Mouse (Mus musculus) cerebellum, adult 8-10 months (tissue): Measurements from ENCODE around the gene Rnd1.

Experiments used
- DNase-seq: peaks from one replicate; pipeline ENCODE4 v3.0.0; 2022

Gene Rnd1

GRCm38 (mm10) chr15:98676940-98677728 is at the start of gene Rnd1:
TSS of gene Rnd1 (minus strand) at chr15:98677461.
- peak; percentile 91 for DNase-seq

- no peak for DNase-seq
Observed at GRCm38 (mm10) chr15:98726746-98727145, 49.5 kb upstream of the Rnd1 start.

GRCm38 (mm10) chr15:98726079-98726478 is 48.8 kb upstream of the Rnd1 start:
- no peak for DNase-seq

GRCm38 (mm10) chr15:98724441-98724840 is 47.2 kb upstream of the Rnd1 start:
- no peak for DNase-seq

- DNase-seq = no peak
Observed at GRCm38 (mm10) chr15:98722854-98723253, 45.6 kb upstream of the Rnd1 start.

GRCm38 (mm10) chr15:98722191-98722590 is 44.9 kb upstream of the Rnd1 start:
- no peak for DNase-seq

- DNase-seq = no peak
Observed at GRCm38 (mm10) chr15:98717301-98717700, 40.0 kb upstream of the Rnd1 start.

GRCm38 (mm10) chr15:98714230-98714652 is 37.0 kb upstream of the Rnd1 start:
- no peak for DNase-seq

- peak; percentile 58 for DNase-seq
Observed at GRCm38 (mm10) chr15:98710442-98710841, 33.2 kb upstream of the Rnd1 start.

GRCm38 (mm10) chr15:98707766-98708372 is 30.6 kb upstream of the Rnd1 start, which contains the start of gene Ccdc65:
TSS of gene Ccdc65 (plus strand) at chr15:98708207.
- peak; percentile 83 for DNase-seq

- no peak for DNase-seq
Observed at GRCm38 (mm10) chr15:98704312-98704711, 27.1 kb upstream of the Rnd1 start.

- DNase-seq = peak; percentile 90
Observed at GRCm38 (mm10) chr15:98699190-98700105, 22.2 kb upstream of the Rnd1 start.

GRCm38 (mm10) chr15:98696216-98696615 is 19.0 kb upstream of the Rnd1 start:
- no peak for DNase-seq

GRCm38 (mm10) chr15:98695726-98696125 is 18.5 kb upstream of the Rnd1 start:
- DNase-seq = no peak

GRCm38 (mm10) chr15:98692171-98692715 is 15.0 kb upstream of the Rnd1 start:
- DNase-seq = no peak

- DNase-seq = no peak
Observed at GRCm38 (mm10) chr15:98691486-98692147, 14.4 kb upstream of the Rnd1 start.

- no peak for DNase-seq
Observed at GRCm38 (mm10) chr15:98689682-98690081, 12.4 kb upstream of the Rnd1 start.

GRCm38 (mm10) chr15:98685926-98686325 is 8.7 kb upstream of the Rnd1 start:
- DNase-seq = no peak

GRCm38 (mm10) chr15:98683746-98684145 is 6.5 kb upstream of the Rnd1 start:
- DNase-seq = no peak

GRCm38 (mm10) chr15:98683177-98683576 is 5.9 kb upstream of the Rnd1 start:
- DNase-seq = no peak

- DNase-seq = no peak
Observed at GRCm38 (mm10) chr15:98681633-98682032, 4.4 kb upstream of the Rnd1 start.

- no peak for DNase-seq
Observed at GRCm38 (mm10) chr15:98680660-98681059, 3.4 kb upstream of the Rnd1 start.
